Mouse (Mus musculus) kidney, embryonic 14.5 days (tissue): ENCODE results near the gene Rab24. TPM values are rescaled to one million over a fixed set of nuclear protein-coding genes. Genes with fewer than 3 reads are reported as not detected.
A peak's percentile ranks its signal among the peaks of the same experiment; 100 is the strongest.

Experiments used
- ATAC-seq: fragments of 200-750 bp; cut with Nextera tagmentation; 2 replicates; pipeline ENCODE4 v1.8.0; 2017; ENCODE audit warnings: moderate number of reproducible peaks, mild to moderate bottlenecking, moderate TSS enrichment, moderate library complexity; ENCODE audit not compliant: low FRiP score, low TSS enrichment
- H3K27ac ChIP-seq: fragments of 300-500 bp; sonication (generic); 2 replicates; pipeline ENCODE4 v1.5.1; 2014; ENCODE audit warnings: low read depth, mild to moderate bottlenecking, low read length, moderate library complexity, mixed read lengths
- H3K27me3 ChIP-seq: fragments of 300-500 bp; sonication (generic); 2 replicates; pipeline ENCODE4 v1.6.1; 2014; ENCODE audit warnings: mild to moderate bottlenecking, low read length; ENCODE audit not compliant: control insufficient read depth, insufficient read depth
- H3K36me3 ChIP-seq: fragments of 300-500 bp; sonication (generic); 2 replicates; pipeline ENCODE4 v1.6.1; 2014; ENCODE audit warnings: low read length, mixed read lengths; ENCODE audit not compliant: control insufficient read depth, insufficient read depth
- H3K4me1 ChIP-seq: fragments of 300-500 bp; sonication (generic); 2 replicates; pipeline ENCODE4 v1.6.1; 2014; ENCODE audit warnings: low read length, mixed read lengths; ENCODE audit not compliant: control insufficient read depth, insufficient read depth
- H3K4me2 ChIP-seq: fragments of 300-500 bp; sonication (generic); replicated peaks from 2 replicates; pipeline ENCODE4 v1.6.1; 2014; ENCODE audit warnings: low read depth, mild to moderate bottlenecking, low read length
- H3K4me3 ChIP-seq: fragments of 300-500 bp; sonication (generic); 2 replicates; pipeline ENCODE4 v1.5.1; 2014; ENCODE audit warnings: mild to moderate bottlenecking, low read length
- H3K9ac ChIP-seq: fragments of 300-500 bp; sonication (generic); 2 replicates; pipeline ENCODE4 v1.6.1; 2014; ENCODE audit warnings: low read depth, mild to moderate bottlenecking, low read length, moderate library complexity
- H3K9me3 ChIP-seq: fragments of 300-500 bp; sonication (generic); 2 replicates; pipeline ENCODE4 v1.6.1; 2016; ENCODE audit warnings: low read length; ENCODE audit not compliant: control insufficient read depth
- WGBS: fragments of 180-500 bp; shearing (Covaris S2); extraction: QIAGEN DNeasy Blood & Tissue Kit; methylation state at CpG from one replicate; pipeline ENCODE4 v1.1.7; 2014; 5-methylcytosine and 5-hydroxymethylcytosine counted together
- polyA plus RNA-seq: library from polyadenylated mRNA; unstranded; fragments of >200 nt; fragmentation: Nextera tagmentation; extraction: Ambion mirVana; gene quantifications from 2 replicates; pipeline ENCODE4 v1.2.1, GENCODE M21; 2014

Gene Rab24
- polyA plus RNA-seq, 1 experiment from 2014 or later: 80.1 TPM

- ATAC-seq: no peak
- Histone ChIP-seq H3K4me1 (no peaks in the 10 kb centered on the region), H3K4me3 (no peak overlapping the region), H3K27me3 (no peaks in the 10 kb centered on the region), H3K27ac (no peak overlapping the region), H3K4me2 (no peak overlapping the region), H3K9ac (no peak overlapping the region), H3K36me3 (peaks cover 74% of the 10 kb centered on the region), H3K9me3 (no peaks in the 10 kb centered on the region)
- WGBS: 86% methylated on average over 11 of the region's 11 CpGs
Observed at GRCm38 (mm10) chr13:55346745-55347144, 25.0 kb upstream of the Rab24 start.

DNA sequence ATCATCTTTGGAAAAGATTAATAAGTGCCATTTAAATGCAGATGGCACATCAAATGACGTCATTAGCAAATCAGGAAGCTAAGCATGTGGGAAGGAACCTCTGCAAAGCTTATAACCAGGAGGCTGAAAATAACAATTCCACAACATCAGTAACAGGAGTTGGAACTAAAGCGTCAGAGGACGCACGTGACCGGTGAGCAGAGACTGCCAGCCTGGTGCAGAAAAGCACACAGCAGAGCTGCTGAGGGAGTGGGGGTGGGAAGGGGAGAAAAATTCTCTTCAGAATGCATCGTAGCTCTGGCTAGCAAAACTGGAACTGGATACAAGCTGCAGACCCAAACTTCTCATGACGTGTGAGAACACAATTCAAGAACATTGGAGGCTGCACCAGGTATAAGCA is 22.5 kb upstream of the Rab24 start:
- no peak for ATAC-seq
- WGBS: 90% methylated on average over 7 of the region's 7 CpGs
- H3K4me2 ChIP-seq: no peak overlapping the region

DNA sequence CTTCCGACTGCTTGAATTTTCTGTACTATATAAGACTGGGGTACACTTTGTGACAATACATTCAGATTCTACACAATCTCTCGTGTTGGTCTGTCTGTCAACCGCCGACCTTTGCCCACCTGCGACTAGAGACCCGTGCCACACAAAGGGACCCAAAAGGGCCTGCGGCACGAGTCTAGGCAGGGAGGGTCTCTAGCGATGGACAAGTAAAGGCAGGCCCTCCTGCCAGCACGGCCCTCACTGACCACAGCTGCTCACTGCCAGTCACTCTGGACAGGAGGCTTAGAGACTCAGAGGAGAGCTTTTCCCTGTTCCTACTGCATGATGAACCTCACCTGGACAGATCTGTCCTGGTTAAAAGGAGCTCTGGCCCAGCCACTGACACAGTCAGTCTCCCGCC is 20.7 kb upstream of the Rab24 start:
- H3K9ac ChIP-seq: no peak overlapping the region
- no peak overlapping the region for H3K4me2 ChIP-seq
- no peak for ATAC-seq
- H3K27me3 ChIP-seq: no peaks in the 10 kb centered on the region
- H3K27ac ChIP-seq: no peak overlapping the region
- H3K4me1 ChIP-seq: no peaks in the 10 kb centered on the region
- peaks cover 35% of the 10 kb centered on the region for H3K36me3 ChIP-seq
- no peaks in the 10 kb centered on the region for H3K9me3 ChIP-seq
- WGBS: 46% methylated on average over 11 of the region's 11 CpGs
- no peak overlapping the region for H3K4me3 ChIP-seq

More for the DNA sequence above, 22.5 kb upstream of the Rab24 start:
- no peak overlapping the region for H3K9ac ChIP-seq
- no peak overlapping the region for H3K27ac ChIP-seq
- H3K27me3 ChIP-seq: no peaks in the 10 kb centered on the region
- peaks cover 52% of the 10 kb centered on the region for H3K36me3 ChIP-seq
- H3K4me1 ChIP-seq: no peaks in the 10 kb centered on the region
- H3K9me3 ChIP-seq: no peaks in the 10 kb centered on the region
- no peak overlapping the region for H3K4me3 ChIP-seq

GRCm38 (mm10) chr13:55339259-55339658 is 17.5 kb upstream of the Rab24 start:
- H3K4me2 ChIP-seq: no peak overlapping the region
- no peak for ATAC-seq
- peaks cover 5% of the 10 kb centered on the region; the same call in 1 of the 2 replicates for H3K36me3 ChIP-seq
- H3K9me3 ChIP-seq: no peaks in the 10 kb centered on the region
- H3K4me3 ChIP-seq: no peak overlapping the region
- no peak overlapping the region for H3K27ac ChIP-seq
- 40% methylated on average over 2 of the region's 2 CpGs for WGBS
- no peaks in the 10 kb centered on the region for H3K27me3 ChIP-seq
- no peaks in the 10 kb centered on the region for H3K4me1 ChIP-seq
- no peak overlapping the region for H3K9ac ChIP-seq

DNA sequence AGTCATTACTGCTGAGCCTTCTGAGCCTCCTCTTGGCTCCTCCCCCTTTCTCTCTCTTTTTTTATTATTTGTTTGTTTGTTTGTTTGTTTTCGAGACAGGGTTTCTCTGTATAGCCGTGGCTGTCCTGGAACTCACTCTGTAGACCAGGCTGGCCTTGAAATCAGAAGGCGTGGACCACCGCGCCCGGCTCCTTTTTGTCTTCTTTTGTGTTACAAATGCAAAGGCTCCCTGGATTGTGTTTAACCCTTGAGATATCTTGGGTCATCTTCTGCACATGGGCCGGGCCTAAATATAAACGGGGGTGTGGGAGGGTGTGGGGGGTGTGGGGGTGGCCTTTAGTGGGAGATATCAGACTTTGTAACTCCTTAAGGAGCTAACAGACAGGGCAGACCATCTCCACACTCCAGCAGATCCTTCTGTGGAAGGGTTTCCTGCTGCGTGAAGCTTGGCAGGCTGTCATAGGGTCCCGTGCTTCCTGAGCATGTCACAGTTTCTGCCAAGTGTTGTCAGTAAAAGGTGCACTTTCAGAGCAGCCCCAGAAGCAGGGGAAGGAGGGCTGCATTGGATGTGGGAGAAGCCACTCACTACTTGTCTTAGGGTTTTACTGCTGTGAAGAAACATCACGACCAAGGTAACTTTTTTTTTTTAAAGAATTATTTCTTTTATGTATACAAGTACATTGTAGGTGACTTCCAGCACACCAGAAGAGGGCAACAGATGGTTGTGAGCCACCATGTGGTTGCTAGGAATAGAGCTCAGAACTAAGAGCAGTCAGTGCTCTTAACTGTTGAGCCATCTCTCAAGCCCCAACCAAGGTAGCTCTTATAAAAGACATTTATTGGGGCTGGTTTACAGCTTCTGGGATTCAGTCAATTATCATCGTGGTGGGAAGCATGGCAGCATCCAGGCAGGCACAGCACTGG is 16.6 kb upstream of the Rab24 start:
- Histone ChIP-seq H3K9me3 (no peaks in the 10 kb centered on the region), H3K4me3 (no peak overlapping the region), H3K9ac (no peak overlapping the region), H3K27ac (no peak overlapping the region), H3K36me3 (no peaks in the 10 kb centered on the region), H3K27me3 (no peaks in the 10 kb centered on the region), H3K4me2 (no peak overlapping the region), H3K4me1 (no peaks in the 10 kb centered on the region)
- 63% methylated on average over 12 of the region's 12 CpGs for WGBS
- no peak for ATAC-seq

- ATAC-seq: peak; percentile 64
- H3K27ac ChIP-seq: no peak overlapping the region
Observed at GRCm38 (mm10) chr13:55337341-55337975, 15.7 kb upstream of the Rab24 start.

DNA sequence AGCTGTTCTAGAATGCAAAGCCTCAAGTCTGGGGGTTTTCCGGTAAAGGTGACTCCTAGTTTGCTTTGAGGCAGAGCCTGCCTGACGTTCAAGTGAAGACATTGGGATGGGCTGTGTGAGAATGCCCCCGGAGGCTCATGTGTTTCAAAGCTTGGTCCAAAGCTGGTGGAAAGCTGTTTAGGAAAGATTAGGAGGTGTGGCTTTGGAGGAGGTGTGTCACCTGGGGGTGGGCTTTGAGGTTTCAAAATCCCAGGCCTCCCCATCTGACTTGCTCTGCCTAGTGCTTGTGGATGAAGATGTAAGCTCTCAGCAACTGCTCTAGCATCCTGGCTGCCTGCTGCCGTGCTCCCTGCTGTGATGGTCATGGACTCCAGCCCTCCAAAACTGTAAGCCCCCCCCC is 14.0 kb upstream of the Rab24 start:
- Histone ChIP-seq H3K27me3 (no peaks in the 10 kb centered on the region), H3K4me2 (no peak overlapping the region), H3K9ac (no peak overlapping the region), H3K36me3 (no peaks in the 10 kb centered on the region), H3K4me3 (no peak overlapping the region), H3K9me3 (no peaks in the 10 kb centered on the region), H3K4me1 (peaks cover 4% of the 10 kb centered on the region; the same call in 1 of the 2 replicates), H3K27ac (no peak overlapping the region)
- 88% methylated on average over 4 of the region's 4 CpGs for WGBS
- no peak for ATAC-seq

More at GRCm38 (mm10) chr13:55337341-55337975, 15.7 kb upstream of the Rab24 start:
- no peaks in the 10 kb centered on the region for H3K27me3 ChIP-seq
- H3K4me1 ChIP-seq: no peaks in the 10 kb centered on the region
- no peaks in the 10 kb centered on the region for H3K9me3 ChIP-seq
- H3K36me3 ChIP-seq: no peaks in the 10 kb centered on the region
- H3K4me2 ChIP-seq: no peak overlapping the region
- H3K4me3 ChIP-seq: no peak overlapping the region
- 48% methylated on average over 10 of the region's 10 CpGs for WGBS
- no peak overlapping the region for H3K9ac ChIP-seq

DNA sequence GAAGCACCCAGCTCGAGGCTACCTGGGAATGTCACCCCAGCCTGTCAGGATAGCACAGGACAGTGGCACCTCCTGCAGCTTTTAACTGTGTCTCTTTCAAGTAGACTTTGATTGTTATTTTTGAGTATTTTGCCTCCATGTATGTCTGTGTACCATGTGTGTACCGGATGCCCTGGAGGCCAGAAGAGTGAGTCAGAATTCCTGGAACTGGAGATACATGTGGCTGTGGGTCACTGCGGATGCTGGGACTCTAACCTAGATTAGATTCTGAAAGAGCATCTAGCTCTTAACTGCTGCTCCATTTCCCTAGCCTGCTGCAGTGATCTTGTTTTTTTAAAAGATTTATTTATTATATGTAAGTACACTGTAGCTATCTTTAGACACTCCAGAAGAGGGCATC is 10.6 kb upstream of the Rab24 start:
- Histone ChIP-seq H3K9ac (no peak overlapping the region), H3K4me1 (peaks cover 16% of the 10 kb centered on the region), H3K4me2 (no peak overlapping the region), H3K27ac (no peak overlapping the region), H3K36me3 (no peaks in the 10 kb centered on the region), H3K27me3 (no peaks in the 10 kb centered on the region), H3K9me3 (no peaks in the 10 kb centered on the region), H3K4me3 (no peak overlapping the region)
- 90% methylated on average over 3 of the region's 3 CpGs for WGBS
- ATAC-seq: no peak
